Mouse (Mus musculus) E14TG2a.4 (cell line): ENCODE measurements around the gene Plxnb2.

Experiments
- CTCF ChIP-seq: conservative IDR thresholded peaks from 2 replicates; pipeline ENCODE4 v1.5.1; 2014; ENCODE audit warnings: low read length
- NANOG ChIP-seq: IDR thresholded peaks from 2 replicates; pipeline ENCODE4 v1.6.1; 2014; ENCODE audit warnings: borderline replicate concordance, low read length, mixed read lengths

DNA sequence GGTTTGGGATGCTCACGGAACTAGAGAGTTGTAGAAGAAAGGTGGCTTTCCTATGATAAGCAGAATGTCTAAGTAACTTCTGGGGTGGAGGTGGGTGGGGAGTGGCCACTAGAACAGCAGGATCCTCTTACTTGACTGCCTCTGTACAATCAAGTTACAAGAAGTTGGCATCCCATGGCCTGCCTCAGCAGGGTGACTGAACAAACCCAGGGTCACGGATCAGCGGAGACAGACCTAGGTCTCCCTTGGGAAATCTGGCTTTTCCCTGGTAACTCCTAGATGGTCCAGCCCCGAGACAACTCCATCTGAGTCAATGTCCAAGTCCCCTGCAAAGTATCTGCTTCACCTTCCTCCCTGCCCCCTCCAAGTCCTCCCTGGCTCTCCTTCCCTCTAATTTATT is 32.7 kb downstream of the Plxnb2 start:
- TF ChIP-seq CTCF, result no peak
- TF ChIP-seq NANOG, result no peak
